Mouse (Mus musculus) cerebellum, adult 11 months (tissue): Measurements from ENCODE around the gene Cxcl3.
"Not testable (repeated sequence)": the region's sequence is repeated elsewhere in the genome, so short reads cannot be mapped to it uniquely, and the experiment has no call there.

Experiments
- DNase-seq: peaks from one replicate; pipeline ENCODE4 v3.0.0; 2022

The Cxcl3 gene

GRCm38 (mm10) chr5:90790074-90790502, 4.2 kb downstream of the Cxcl3 start:
- DNase-seq, result no peak

GRCm38 (mm10) chr5:90794195-90794625, 8.3 kb downstream of the Cxcl3 start, which contains the start of gene Cxcl15:
Gene Cxcl15 (plus strand): TSS chr5:90794534.
- DNase-seq, result no peak

- DNase-seq, result not testable (repeated sequence)
Observed at GRCm38 (mm10) chr5:90795392-90795791, 9.5 kb downstream of the Cxcl3 start.

GRCm38 (mm10) chr5:90804574-90804973, 18.7 kb downstream of the Cxcl3 start:
- DNase-seq, result no peak

GRCm38 (mm10) chr5:90806050-90806449, 20.1 kb downstream of the Cxcl3 start:
- DNase-seq, result no peak

- no peak for DNase-seq
Observed at GRCm38 (mm10) chr5:90807176-90807950, 21.5 kb downstream of the Cxcl3 start.

- DNase-seq, result no peak
Observed at GRCm38 (mm10) chr5:90819756-90820155, 33.9 kb downstream of the Cxcl3 start.

- DNase-seq, result no peak
Observed at GRCm38 (mm10) chr5:90832145-90832767, 46.4 kb downstream of the Cxcl3 start.

- no peak for DNase-seq
Observed at GRCm38 (mm10) chr5:90832768-90833388, 47.0 kb downstream of the Cxcl3 start.

- no peak for DNase-seq
Observed at GRCm38 (mm10) chr5:90834436-90834835, 48.5 kb downstream of the Cxcl3 start.

GRCm38 (mm10) chr5:90838582-90838981, 52.7 kb downstream of the Cxcl3 start:
- no peak for DNase-seq
